Mouse (Mus musculus): ENCODE data around the gene A130010J15Rik. TPM values are rescaled to one million over a fixed set of nuclear protein-coding genes. Genes with fewer than 3 reads are reported as not detected.
A peak's percentile ranks its signal among the peaks of the same experiment; 100 is the strongest.

The A130010J15Rik gene
- polyA plus RNA-seq, 1 experiment = 9.3 TPM

DNA sequence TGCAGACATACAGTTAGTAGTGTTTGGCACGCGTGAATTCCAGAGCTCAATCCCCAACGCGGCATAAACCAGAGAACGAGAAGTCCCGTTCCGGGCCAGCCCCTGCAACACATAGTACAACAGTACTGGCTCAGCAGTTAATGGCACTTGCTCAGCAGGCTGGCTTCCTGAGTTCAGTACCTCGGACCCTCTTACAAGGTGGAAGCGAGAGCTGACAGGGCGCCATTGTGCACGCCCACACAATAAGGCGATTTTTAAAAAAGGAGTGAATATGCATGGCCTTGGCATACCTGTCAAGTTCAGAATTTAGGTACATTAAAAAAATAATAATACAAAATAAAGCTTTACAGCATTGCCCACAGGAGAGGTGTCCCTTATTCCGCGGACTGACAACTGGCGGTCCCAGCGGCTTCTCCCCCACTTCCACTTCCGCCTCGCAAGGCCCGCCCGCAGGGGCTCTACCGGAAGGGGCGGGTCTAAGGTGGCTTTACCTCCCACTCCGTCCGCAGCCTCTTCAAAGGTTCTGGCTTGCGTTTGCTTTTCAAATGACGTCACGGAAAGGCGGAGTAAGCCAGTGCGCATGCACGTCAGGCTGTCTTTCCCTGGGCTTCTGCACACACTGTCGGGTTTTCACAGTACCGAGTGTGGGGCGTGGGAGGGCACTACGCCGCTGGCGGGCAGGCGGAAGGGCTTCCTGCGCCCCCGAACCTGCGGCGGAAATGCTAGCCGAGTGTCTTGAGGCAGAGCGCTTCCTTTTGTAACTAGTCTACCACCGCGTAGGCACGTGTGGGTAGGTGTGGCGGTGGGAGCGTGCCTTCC lies 5.4 kb downstream of the A130010J15Rik start:
- Histone ChIP-seq H3K4me1 (ENCODE audit: control insufficient read depth, insufficient read depth, low read length) (no peaks in the 10 kb centered on the region), H3K9me3 (replicated peaks; ENCODE audit: control insufficient read depth, insufficient read depth, low read length, poor library complexity, severe bottlenecking) (no peaks in the 10 kb centered on the region), H3K36me3 (ENCODE audit: control insufficient read depth, insufficient read depth, low read length, poor library complexity, severe bottlenecking) (no peaks in the 10 kb centered on the region), H3K9ac (ENCODE audit: low read depth, poor library complexity, severe bottlenecking) (peak overlapping the region; percentile 74), H3K4me3 (ENCODE audit: low read depth, low read length) (peak overlapping the region; percentile 94), H3K27ac (ENCODE audit: insufficient read depth, low read length) (no peak overlapping the region; the same call in 1 of the 2 replicates), H3K27me3 (ENCODE audit: control insufficient read depth, insufficient read depth, low read length, poor library complexity, severe bottlenecking) (no peaks in the 10 kb centered on the region)
- TF ChIP-seq CTCF (IDR thresholded peaks at IDR 0.05; ENCODE audit: low read depth, low read length) (no peak), POLR2A (IDR thresholded peaks at IDR 0.05; ENCODE audit: insufficient read depth, low read length) (peak; percentile 76)

DNA sequence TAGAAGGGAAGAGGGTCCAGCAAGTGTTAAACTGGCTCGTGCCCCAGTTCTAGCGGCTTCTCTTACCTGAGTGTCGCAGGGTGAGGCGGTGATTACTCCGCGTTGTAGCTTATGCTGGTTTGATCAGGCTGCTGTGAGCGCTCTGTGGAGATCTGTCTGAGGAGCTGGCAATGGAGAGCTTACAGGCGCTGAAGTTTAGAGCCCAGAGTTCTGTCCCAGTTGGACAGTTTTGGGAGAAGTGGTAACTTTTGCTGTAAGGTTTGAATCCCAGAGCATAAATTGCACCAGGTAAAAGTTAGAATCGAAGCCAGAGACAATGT lies 5.9 kb downstream of the A130010J15Rik start:
- Histone ChIP-seq H3K9ac (ENCODE audit: low read depth, poor library complexity, severe bottlenecking) (peak overlapping the region; percentile 74), H3K9me3 (replicated peaks; ENCODE audit: control insufficient read depth, insufficient read depth, low read length, poor library complexity, severe bottlenecking) (no peaks in the 10 kb centered on the region), H3K4me3 (ENCODE audit: low read depth, low read length) (peak overlapping the region; percentile 94), H3K27me3 (ENCODE audit: control insufficient read depth, insufficient read depth, low read length, poor library complexity, severe bottlenecking) (no peaks in the 10 kb centered on the region), H3K27ac (ENCODE audit: insufficient read depth, low read length) (no peak overlapping the region; the same call in 1 of the 2 replicates), H3K36me3 (ENCODE audit: control insufficient read depth, insufficient read depth, low read length, poor library complexity, severe bottlenecking) (no peaks in the 10 kb centered on the region), H3K4me1 (ENCODE audit: control insufficient read depth, insufficient read depth, low read length) (no peaks in the 10 kb centered on the region)
- TF ChIP-seq CTCF (IDR thresholded peaks at IDR 0.05; ENCODE audit: low read depth, low read length) = no peak
- no peak for TF ChIP-seq EP300 (IDR thresholded peaks at IDR 0.05; ENCODE audit: insufficient read depth, low read depth, low read length)
- TF ChIP-seq POLR2A (IDR thresholded peaks at IDR 0.05; ENCODE audit: insufficient read depth, low read length) = no peak

DNA sequence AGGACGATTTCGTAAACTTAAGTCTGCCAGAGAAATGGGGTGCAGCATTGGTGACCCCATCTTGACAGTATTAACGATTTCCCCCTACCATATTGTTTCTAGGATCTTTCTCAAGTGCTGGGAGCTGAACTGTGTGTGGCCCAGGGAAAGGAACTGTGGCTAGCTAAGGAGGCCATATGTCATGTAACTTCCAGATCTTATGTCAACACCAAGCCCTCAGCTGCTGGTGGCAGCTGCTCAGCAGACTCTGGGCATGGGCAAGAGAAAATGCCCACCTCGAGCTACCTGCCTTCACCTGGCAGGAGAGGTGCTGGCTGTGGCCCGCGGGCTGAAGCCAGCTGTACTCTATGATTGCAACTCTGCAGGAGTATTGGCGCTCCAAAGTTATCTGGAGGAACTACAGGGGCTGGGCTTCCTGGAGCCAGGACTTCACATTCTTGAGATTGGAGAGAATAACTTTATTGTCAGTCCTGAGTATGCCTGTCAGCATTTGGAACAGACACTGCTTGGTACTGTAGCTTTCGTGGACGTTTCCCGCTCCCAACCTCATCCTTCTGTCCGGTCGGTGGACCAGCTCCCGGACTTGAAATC lies 6.4 kb downstream of the A130010J15Rik start:
- no peaks in the 10 kb centered on the region for H3K4me1 ChIP-seq (ENCODE audit: control insufficient read depth, insufficient read depth, low read length)
- H3K9me3 ChIP-seq (replicated peaks; ENCODE audit: control insufficient read depth, insufficient read depth, low read length, poor library complexity, severe bottlenecking) = no peaks in the 10 kb centered on the region
- TF ChIP-seq POLR2A (IDR thresholded peaks at IDR 0.05; ENCODE audit: insufficient read depth, low read length) = no peak
- TF ChIP-seq EP300 (IDR thresholded peaks at IDR 0.05; ENCODE audit: insufficient read depth, low read depth, low read length) = no peak
- no peak for TF ChIP-seq CTCF (IDR thresholded peaks at IDR 0.05; ENCODE audit: low read depth, low read length)
- no peaks in the 10 kb centered on the region for H3K27me3 ChIP-seq (ENCODE audit: control insufficient read depth, insufficient read depth, low read length, poor library complexity, severe bottlenecking)
- no peaks in the 10 kb centered on the region for H3K36me3 ChIP-seq (ENCODE audit: control insufficient read depth, insufficient read depth, low read length, poor library complexity, severe bottlenecking)
- H3K4me3 ChIP-seq (ENCODE audit: low read depth, low read length) = 0 out of 2 replicates have a peak overlapping the region, but pooled peaks have one; percentile 4
- H3K27ac ChIP-seq (ENCODE audit: insufficient read depth, low read length) = no peak overlapping the region
- peak overlapping the region; percentile 74 for H3K9ac ChIP-seq (ENCODE audit: low read depth, poor library complexity, severe bottlenecking)

DNA sequence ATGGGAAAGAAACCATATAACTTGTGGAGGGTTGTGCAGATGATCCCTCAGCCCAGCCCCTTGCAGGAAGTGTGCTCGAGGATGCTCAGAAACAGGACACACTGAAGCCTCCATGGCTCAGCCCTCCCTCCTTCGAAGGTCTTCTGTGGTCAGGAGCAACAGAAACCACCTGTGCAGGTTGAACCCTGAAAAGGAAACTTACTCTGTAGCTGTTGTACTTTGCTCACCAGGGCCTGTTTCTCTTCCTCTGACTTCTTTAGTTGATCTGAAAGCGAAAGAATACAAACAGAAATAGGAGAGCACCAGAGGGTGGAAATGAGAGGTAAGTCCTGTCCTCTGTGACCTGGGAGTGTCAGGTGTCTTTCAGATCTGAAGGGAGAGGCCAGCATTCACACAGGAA lies 13.3 kb downstream of the A130010J15Rik start:
- Histone ChIP-seq H3K36me3 (ENCODE audit: control insufficient read depth, insufficient read depth, low read length, poor library complexity, severe bottlenecking) (no peaks in the 10 kb centered on the region), H3K27ac (ENCODE audit: insufficient read depth, low read length) (no peak overlapping the region), H3K9ac (ENCODE audit: low read depth, poor library complexity, severe bottlenecking) (no peak overlapping the region), H3K4me1 (ENCODE audit: control insufficient read depth, insufficient read depth, low read length) (no peaks in the 10 kb centered on the region), H3K4me3 (ENCODE audit: low read depth, low read length) (no peak overlapping the region), H3K9me3 (replicated peaks; ENCODE audit: control insufficient read depth, insufficient read depth, low read length, poor library complexity, severe bottlenecking) (no peaks in the 10 kb centered on the region), H3K27me3 (ENCODE audit: control insufficient read depth, insufficient read depth, low read length, poor library complexity, severe bottlenecking) (no peaks in the 10 kb centered on the region)
- TF ChIP-seq POLR2A (IDR thresholded peaks at IDR 0.05; ENCODE audit: insufficient read depth, low read length) (no peak), CTCF (IDR thresholded peaks at IDR 0.05; ENCODE audit: low read depth, low read length) (no peak), EP300 (IDR thresholded peaks at IDR 0.05; ENCODE audit: insufficient read depth, low read depth, low read length) (no peak)

DNA sequence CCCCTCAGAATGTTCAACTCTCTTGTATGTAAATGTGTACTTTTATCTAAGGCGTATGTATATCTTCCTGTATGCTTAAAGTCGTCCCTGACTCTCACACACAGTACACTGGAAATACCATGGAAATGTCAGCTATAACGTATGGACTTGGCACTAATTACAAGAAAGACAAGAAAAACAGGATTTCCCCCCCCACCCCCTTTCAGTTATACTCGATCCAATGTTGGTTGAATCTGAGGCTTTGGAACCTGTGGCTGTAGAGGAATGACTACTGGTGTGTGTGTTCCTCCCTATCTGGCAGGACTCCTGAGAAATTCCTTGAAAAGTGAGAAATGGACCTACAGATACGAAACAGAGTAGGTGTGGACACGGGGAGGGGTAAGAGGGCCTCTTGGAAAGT lies 20.4 kb downstream of the A130010J15Rik start:
- Histone ChIP-seq H3K9ac (ENCODE audit: low read depth, poor library complexity, severe bottlenecking) (no peak overlapping the region), H3K4me3 (ENCODE audit: low read depth, low read length) (no peak overlapping the region), H3K27ac (ENCODE audit: insufficient read depth, low read length) (no peak overlapping the region), H3K9me3 (replicated peaks; ENCODE audit: control insufficient read depth, insufficient read depth, low read length, poor library complexity, severe bottlenecking) (no peaks in the 10 kb centered on the region), H3K4me1 (ENCODE audit: control insufficient read depth, insufficient read depth, low read length) (no peaks in the 10 kb centered on the region), H3K27me3 (ENCODE audit: control insufficient read depth, insufficient read depth, low read length, poor library complexity, severe bottlenecking) (no peaks in the 10 kb centered on the region), H3K36me3 (ENCODE audit: control insufficient read depth, insufficient read depth, low read length, poor library complexity, severe bottlenecking) (no peaks in the 10 kb centered on the region)
- no peak for TF ChIP-seq CTCF (IDR thresholded peaks at IDR 0.05; ENCODE audit: low read depth, low read length)
- TF ChIP-seq POLR2A (IDR thresholded peaks at IDR 0.05; ENCODE audit: insufficient read depth, low read length) = no peak
- no peak for TF ChIP-seq EP300 (IDR thresholded peaks at IDR 0.05; ENCODE audit: insufficient read depth, low read depth, low read length)

GRCm38 (mm10) chr1:193189151-193189621 lies 21.3 kb downstream of the A130010J15Rik start:
- Histone ChIP-seq H3K4me1 (ENCODE audit: control insufficient read depth, insufficient read depth, low read length) (no peaks in the 10 kb centered on the region), H3K4me3 (ENCODE audit: low read depth, low read length) (no peak overlapping the region), H3K27me3 (ENCODE audit: control insufficient read depth, insufficient read depth, low read length, poor library complexity, severe bottlenecking) (no peaks in the 10 kb centered on the region), H3K36me3 (ENCODE audit: control insufficient read depth, insufficient read depth, low read length, poor library complexity, severe bottlenecking) (no peaks in the 10 kb centered on the region), H3K9me3 (replicated peaks; ENCODE audit: control insufficient read depth, insufficient read depth, low read length, poor library complexity, severe bottlenecking) (no peaks in the 10 kb centered on the region), H3K27ac (ENCODE audit: insufficient read depth, low read length) (no peak overlapping the region), H3K9ac (ENCODE audit: low read depth, poor library complexity, severe bottlenecking) (no peak overlapping the region)
- TF ChIP-seq CTCF (IDR thresholded peaks at IDR 0.05; ENCODE audit: low read depth, low read length) (no peak), POLR2A (IDR thresholded peaks at IDR 0.05; ENCODE audit: insufficient read depth, low read length) (no peak), EP300 (IDR thresholded peaks at IDR 0.05; ENCODE audit: insufficient read depth, low read depth, low read length) (no peak)
